Mouse (Mus musculus) testis, adult 2 months (tissue): ENCODE data around the gene Thrsp.

Source experiments
- CTCF ChIP-seq: fragments of 200-500 bp; IDR thresholded peaks from 2 replicates; pipeline ENCODE4 v1.5.1; 2012; ENCODE audit warnings: low read depth, mild to moderate bottlenecking, inconsistent platforms, low read length, moderate library complexity; ENCODE audit not compliant: control insufficient read depth, insufficient read depth, insufficient replicate concordance
- POLR2A ChIP-seq: fragments of 200-500 bp; IDR thresholded peaks from 2 replicates; pipeline ENCODE4 v1.6.1; 2012; ENCODE audit warnings: low read depth, mild to moderate bottlenecking, inconsistent platforms, low read length, moderate library complexity; ENCODE audit not compliant: control insufficient read depth

DNA sequence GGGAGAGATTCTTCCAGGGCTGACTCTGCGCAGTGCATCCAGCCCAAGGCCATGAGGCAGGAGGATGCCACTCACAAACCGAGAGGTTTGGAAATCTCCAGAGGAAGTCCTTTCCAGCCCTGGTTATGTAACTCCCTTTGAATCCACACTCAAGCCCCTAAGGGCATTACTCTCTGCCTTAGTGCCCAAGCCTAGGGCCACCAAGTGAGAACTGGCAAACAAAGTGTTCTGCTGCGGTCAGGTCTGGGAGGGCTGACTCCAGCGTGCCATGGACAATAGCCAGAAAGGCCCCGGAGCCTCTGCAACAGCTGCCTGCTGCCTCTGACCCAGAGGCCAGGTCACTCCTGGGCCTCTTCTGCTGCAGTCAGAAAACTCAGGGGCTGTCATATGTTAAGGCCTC, 1.2 kb upstream of the Thrsp start:
- no peak for TF ChIP-seq CTCF
- no peak for TF ChIP-seq POLR2A
